Mouse (Mus musculus): Measurements from ENCODE around the gene Strn4. TPM values are rescaled to one million over a fixed set of nuclear protein-coding genes. Genes with fewer than 3 reads are reported as not detected.
A peak's percentile ranks its signal among the peaks of the same experiment; 100 is the strongest.

Strn4 gene
- 100.0 and 115 TPM in 2 replicates for polyA plus RNA-seq (2012; rRNA removed)

- WGBS: 13% methylated on average over 1 of the region's 1 CpGs
- DNase-seq (ENCODE audit: low read depth, low spot score): no peak
Observed at GRCm38 (mm10) chr7:16815351-16815941, at the start of gene Strn4. Gene Strn4 (plus strand): TSS chr7:16815889.

- no peak for DNase-seq (ENCODE audit: low read depth, low spot score)
- WGBS: 61% methylated on average over 2 of the region's 2 CpGs
Observed at GRCm38 (mm10) chr7:16766443-16766842, 49.2 kb upstream of the Strn4 start.

GRCm38 (mm10) chr7:16775888-16776287 lies 39.8 kb upstream of the Strn4 start:
- 48% methylated on average over 5 of the region's 5 CpGs for WGBS
- no peak for DNase-seq (ENCODE audit: low read depth, low spot score)

GRCm38 (mm10) chr7:16780076-16780475 lies 35.6 kb upstream of the Strn4 start:
- no peak for DNase-seq (ENCODE audit: low read depth, low spot score)
- WGBS: 29% methylated on average over 5 of the region's 5 CpGs

- WGBS: 2% methylated on average over 34 of the region's 34 CpGs
- peak; percentile 91 for DNase-seq (ENCODE audit: low read depth, low spot score)
Observed at GRCm38 (mm10) chr7:16780825-16781554, 34.7 kb upstream of the Strn4 start, which contains the start of gene Slc1a5. Gene Slc1a5 (plus strand): TSS chr7:16781340.

- WGBS: under 1% methylated on average over 10 of the region's 10 CpGs
- DNase-seq (ENCODE audit: low read depth, low spot score): no peak
Observed at GRCm38 (mm10) chr7:16781555-16781815, 34.2 kb upstream of the Strn4 start.

GRCm38 (mm10) chr7:16781816-16782554 lies 33.7 kb upstream of the Strn4 start:
- under 1% methylated on average over 60 of the region's 60 CpGs for WGBS
- DNase-seq (ENCODE audit: low read depth, low spot score): no peak

- DNase-seq (ENCODE audit: low read depth, low spot score): no peak
- 5% methylated on average over 11 of the region's 11 CpGs for WGBS
Observed at GRCm38 (mm10) chr7:16782555-16783125, 33.0 kb upstream of the Strn4 start.

- 8% methylated on average over 10 of the region's 10 CpGs for WGBS
- no peak for DNase-seq (ENCODE audit: low read depth, low spot score)
Observed at GRCm38 (mm10) chr7:16783224-16783688, 32.4 kb upstream of the Strn4 start.

GRCm38 (mm10) chr7:16783758-16784415 lies 31.8 kb upstream of the Strn4 start:
- 17% methylated on average over 17 of the region's 17 CpGs for WGBS

GRCm38 (mm10) chr7:16784498-16784976 lies 31.2 kb upstream of the Strn4 start:
- DNase-seq (ENCODE audit: low read depth, low spot score): no peak
- WGBS: 18% methylated on average over 10 of the region's 10 CpGs

More at GRCm38 (mm10) chr7:16783758-16784415, 31.8 kb upstream of the Strn4 start:
- DNase-seq (ENCODE audit: low read depth, low spot score): no peak

- 33% methylated on average over 8 of the region's 8 CpGs for WGBS
- no peak for DNase-seq (ENCODE audit: low read depth, low spot score)
Observed at GRCm38 (mm10) chr7:16785541-16786083, 30.1 kb upstream of the Strn4 start.

GRCm38 (mm10) chr7:16792316-16792715 lies 23.4 kb upstream of the Strn4 start:
- no peak for DNase-seq (ENCODE audit: low read depth, low spot score)
- 12% methylated on average over 5 of the region's 5 CpGs for WGBS

GRCm38 (mm10) chr7:16793010-16793725 lies 22.5 kb upstream of the Strn4 start:
- DNase-seq (ENCODE audit: low read depth, low spot score): no peak
- WGBS: 76% methylated on average over 19 of the region's 19 CpGs

GRCm38 (mm10) chr7:16794886-16795285 lies 20.8 kb upstream of the Strn4 start:
- WGBS: 84% methylated on average over 5 of the region's 5 CpGs
- no peak for DNase-seq (ENCODE audit: low read depth, low spot score)

GRCm38 (mm10) chr7:16804409-16805028 lies 11.2 kb upstream of the Strn4 start:
- whole genome bisulfite sequencing: 32% methylated on average over 8 of the region's 8 CpGs
- DNase-seq (ENCODE audit: low read depth, low spot score): no peak

GRCm38 (mm10) chr7:16807936-16808335 lies 7.8 kb upstream of the Strn4 start:
- no peak for DNase-seq (ENCODE audit: low read depth, low spot score)
- WGBS: 90% methylated on average over 9 of the region's 9 CpGs

GRCm38 (mm10) chr7:16808647-16809046 lies 7.0 kb upstream of the Strn4 start:
- no peak for DNase-seq (ENCODE audit: low read depth, low spot score)
- 41% methylated on average over 9 of the region's 9 CpGs for WGBS
